Mouse (Mus musculus) heart, adult 2 months (tissue): Measurements from ENCODE around the gene Hist1h1a.

ENCODE experiments used
- CTCF ChIP-seq: fragments of 200-600 bp; IDR thresholded peaks from 2 replicates; pipeline ENCODE4 v1.8.1; 2022; ENCODE audit warnings: antibody characterized with exemption, mild to moderate bottlenecking, moderate library complexity
- POLR2A ChIP-seq: fragments of 200-500 bp; IDR thresholded peaks from 2 replicates; pipeline ENCODE4 v1.6.1; 2011; ENCODE audit warnings: mild to moderate bottlenecking, low read depth, low read length, control low read depth; ENCODE audit not compliant: insufficient read depth

- TF ChIP-seq CTCF (no peak), POLR2A (no peak)
Measured at GRCm38 (mm10) chr13:23744421-23745380, 18.8 kb upstream of the Hist1h1a start.
